Mouse (Mus musculus): Measurements from ENCODE around the gene Ttc3.
"Not testable (repeated sequence)": the region's sequence is repeated elsewhere in the genome, so short reads cannot be mapped to it uniquely, and the experiment has no call there.

DNA sequence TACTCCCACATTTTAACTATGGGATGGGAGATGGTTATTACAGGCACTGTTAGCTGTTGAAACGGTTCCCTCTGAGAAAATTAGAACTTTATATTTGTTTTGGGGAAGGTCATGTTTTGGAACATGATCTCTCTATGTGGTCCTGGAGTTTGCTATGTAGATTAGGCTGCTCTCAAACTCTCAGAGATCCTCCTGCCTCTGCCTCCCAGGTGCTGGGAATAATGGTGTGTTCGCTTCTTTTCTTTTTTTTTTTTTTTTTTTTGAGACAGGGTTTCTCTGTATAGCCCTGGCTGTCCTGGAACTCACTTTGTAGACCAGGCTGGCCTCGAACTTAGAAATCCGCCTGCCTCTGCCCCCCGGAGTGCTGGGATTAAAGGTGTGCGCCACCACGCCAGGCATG lies 95.9 kb downstream of the Ttc3 start:
- not testable (repeated sequence) for TF ChIP-seq CTCF, EP300 (IDR thresholded peaks at IDR 0.05; ENCODE audit: low read depth)
